17 mouse cellular contexts compared by ENCODE assay signal in genomic region chr2:132279336-132279882, GRCm38 (mm10). TPM values are rescaled to one million over a fixed set of nuclear protein-coding genes. Genes with fewer than 3 reads are reported as not detected.
A peak's percentile ranks its signal among the peaks of the same experiment; 100 is the strongest.
DNase-seq lines count a peak whose midpoint lies in the region; ATAC-seq and TF ChIP-seq lines count a peak whose summit lies in the region.
"Had no signal": no experiment of that assay in that cellular context is flagged by ENCODE, and none has a peak within 500 bp of the region (broad histone marks: within the 10 kb centered on the region; RNA-seq: fewer than 3 reads in every experiment).

No protein-coding gene starts in this region.

- H3K27ac ChIP-seq in gastrocnemius, adult 2 months: peak overlapping the region; percentile 87
- H3K27ac ChIP-seq in liver, embryonic 16.5 days (ENCODE audit: low read length): peak overlapping the region; percentile 37
- no peak overlapping the region for H3K27ac ChIP-seq in liver, embryonic 12.5 days
- no peak overlapping the region for H3K27ac ChIP-seq in kidney, adult 2 months (ENCODE audit: insufficient read depth, low read depth, low read length)
- H3K27ac ChIP-seq: embryonic facial prominence, embryonic 12.5 days; forebrain, embryonic 15.5 days; hindbrain, embryonic 13.5 days; limb, embryonic 15.5 days; neural tube, embryonic 13.5 days had no signal

- H3K36me3 ChIP-seq in liver, embryonic 16.5 days (ENCODE audit: control insufficient read depth, insufficient read depth): no peaks in the 10 kb centered on the region
- H3K36me3 ChIP-seq in liver, embryonic 12.5 days: peaks cover 9% of the 10 kb centered on the region; the same call in 1 of the 2 replicates
- H3K36me3 ChIP-seq in kidney, adult 2 months (ENCODE audit: control insufficient read depth, insufficient read depth, low read length): no peaks in the 10 kb centered on the region
- H3K36me3 ChIP-seq: forebrain, embryonic 15.5 days had no signal

- no peak overlapping the region for H3K9ac ChIP-seq in liver, embryonic 16.5 days (ENCODE audit: low read depth, low read length)
- H3K9ac ChIP-seq in liver, embryonic 12.5 days: no peak overlapping the region
- H3K9ac ChIP-seq: embryonic facial prominence, embryonic 12.5 days; forebrain, embryonic 15.5 days; hindbrain, embryonic 13.5 days; limb, embryonic 15.5 days; neural tube, embryonic 13.5 days had no signal

- peak overlapping the region; percentile 1; the same call in 1 of the 2 replicates for H3K4me3 ChIP-seq in gastrocnemius, adult 2 months
- no peak overlapping the region for H3K4me3 ChIP-seq in liver, embryonic 16.5 days (ENCODE audit: low read depth, low read length)
- no peak overlapping the region for H3K4me3 ChIP-seq in liver, embryonic 12.5 days
- H3K4me3 ChIP-seq in kidney, adult 2 months (ENCODE audit: insufficient read depth, low read depth, low read length): no peak overlapping the region
- H3K4me3 ChIP-seq: embryonic facial prominence, embryonic 12.5 days; forebrain, embryonic 15.5 days; hindbrain, embryonic 13.5 days; limb, embryonic 15.5 days; neural tube, embryonic 13.5 days had no signal

- DNase-seq in gastrocnemius, adult 2 months: no peak
- DNase-seq in gastrocnemius, adult 18-20 months (ENCODE audit: low spot score): no peak
- DNase-seq in 416B (ENCODE audit: low read depth): peak; percentile 28
- DNase-seq in induced T-regulatory cell, adult 2 months (ENCODE audit: low read depth): peak; percentile 62
- no peak for DNase-seq in frontal cortex, postnatal 10 days (ENCODE audit: low spot score in 2 of 2)
- DNase-seq in kidney, adult 2 months: no peak
- DNase-seq: adrenal gland, postnatal 14 days; cerebellum, adult 2 months; lung, postnatal 10 days had no signal

- TF ChIP-seq CTCF in gastrocnemius, adult 2 months (IDR thresholded peaks at IDR 0.05): no peak
- no peak for TF ChIP-seq CTCF in kidney, adult 2 months (conservative IDR thresholded peaks at IDR 0.05; ENCODE audit: insufficient read depth, insufficient read length, low read depth, low read length)

- H3K9me3 ChIP-seq in liver, embryonic 16.5 days (replicated peaks; ENCODE audit: control insufficient read depth, low read length): no peaks in the 10 kb centered on the region
- H3K9me3 ChIP-seq in liver, embryonic 12.5 days (replicated peaks): no peaks in the 10 kb centered on the region
- H3K9me3 ChIP-seq: embryonic facial prominence, embryonic 12.5 days; forebrain, embryonic 15.5 days; hindbrain, embryonic 13.5 days; limb, embryonic 15.5 days; neural tube, embryonic 13.5 days had no signal

- H3K4me2 ChIP-seq in liver, embryonic 16.5 days (ENCODE audit: low read depth, low read length): no peak overlapping the region
- no peak overlapping the region for H3K4me2 ChIP-seq in liver, embryonic 12.5 days
- H3K4me2 ChIP-seq: embryonic facial prominence, embryonic 12.5 days; forebrain, embryonic 15.5 days; hindbrain, embryonic 13.5 days; limb, embryonic 15.5 days; neural tube, embryonic 13.5 days had no signal

- H3K4me1 ChIP-seq in liver, embryonic 16.5 days (ENCODE audit: control insufficient read depth, low read depth, low read length): peaks cover 24% of the 10 kb centered on the region
- peaks cover 44% of the 10 kb centered on the region for H3K4me1 ChIP-seq in liver, embryonic 12.5 days
- H3K4me1 ChIP-seq in kidney, adult 2 months (ENCODE audit: control insufficient read depth, insufficient read depth, low read length): peaks cover 32% of the 10 kb centered on the region

- no peak for TF ChIP-seq POLR2A in kidney, adult 2 months (IDR thresholded peaks at IDR 0.05; ENCODE audit: low read depth, low read length)

- intact Hi-C loops in gastrocnemius, adult 2 months (cut with DNase I): no loop called here

- ATAC-seq in liver, embryonic 16.5 days (ENCODE audit: low read depth): no peak
- ATAC-seq in liver, embryonic 12.5 days: no peak
- ATAC-seq: forebrain, embryonic 15.5 days; intestine, embryonic 16.5 days had no signal

- H3K27me3 ChIP-seq in liver, embryonic 16.5 days (ENCODE audit: control insufficient read depth, insufficient read depth, low read depth, low read length): no peaks in the 10 kb centered on the region
- no peaks in the 10 kb centered on the region for H3K27me3 ChIP-seq in liver, embryonic 12.5 days (replicated peaks)
- H3K27me3 ChIP-seq in kidney, adult 2 months (replicated peaks; ENCODE audit: control insufficient read depth, insufficient read depth, low read length): no peaks in the 10 kb centered on the region
- H3K27me3 ChIP-seq: embryonic facial prominence, embryonic 12.5 days; forebrain, embryonic 15.5 days; hindbrain, embryonic 13.5 days; limb, embryonic 15.5 days; neural tube, embryonic 13.5 days had no signal

- WGBS in liver, embryonic 16.5 days (ENCODE audit: insufficient replicate concordance): 49% methylated on average over 3 of the region's 3 CpGs
- WGBS in liver, embryonic 12.5 days (ENCODE audit: insufficient replicate concordance): 51% methylated on average over 3 of the region's 3 CpGs
- WGBS in kidney, adult 2 months: 54% methylated on average over 3 of the region's 3 CpGs

RNA-seq across cellular contexts. Expression of gene Cds2, which starts 16.5 kb away (rescaled TPM):
- total RNA-seq in gastrocnemius, adult 2 months (2021): 10 to 100 TPM; 13.0 to 17.7 TPM
- total RNA-seq in gastrocnemius, adult 18-20 months (2021): 10 to 100 TPM; 14.6 to 20.6 TPM
- polyA plus RNA-seq in liver, embryonic 16.5 days (2015; fragmentation: Nextera tagmentation; extraction: Ambion mirVana): 8.2 and 9.0 TPM in 2 replicates
- 13.7 and 15.4 TPM in 2 replicates for polyA plus RNA-seq in liver, embryonic 12.5 days (2016; fragmentation: Nextera tagmentation; extraction: Ambion mirVana)
- polyA plus RNA-seq in kidney, adult 2 months (2012; rRNA removed): 47.3 and 48.1 TPM in 2 replicates

RNA-seq across cellular contexts. Expression of gene Pcna, which starts 26.3 kb away (rescaled TPM):
- total RNA-seq in gastrocnemius, adult 2 months (2021): 10 to 100 TPM; 19.0 to 22.9 TPM
- 10 to 100 TPM; 18.1 to 19.8 TPM for total RNA-seq in gastrocnemius, adult 18-20 months (2021)
- polyA plus RNA-seq in liver, embryonic 16.5 days (2015; fragmentation: Nextera tagmentation; extraction: Ambion mirVana): 202 and 255 TPM in 2 replicates
- 353 and 360 TPM in 2 replicates for polyA plus RNA-seq in liver, embryonic 12.5 days (2016; fragmentation: Nextera tagmentation; extraction: Ambion mirVana)
- polyA plus RNA-seq in kidney, adult 2 months (2012; rRNA removed): 35.9 and 38.2 TPM in 2 replicates

RNA-seq across cellular contexts. Expression of gene Tmem230, which starts 31.8 kb away (rescaled TPM):
- 10 to 100 TPM; 23.2 to 28.1 TPM for total RNA-seq in gastrocnemius, adult 2 months (2021)
- total RNA-seq in gastrocnemius, adult 18-20 months (2021): 10 to 100 TPM; 27.2 to 28.8 TPM
- 14.8 and 15.0 TPM in 2 replicates for polyA plus RNA-seq in liver, embryonic 16.5 days (2015; fragmentation: Nextera tagmentation; extraction: Ambion mirVana)
- polyA plus RNA-seq in liver, embryonic 12.5 days (2016; fragmentation: Nextera tagmentation; extraction: Ambion mirVana): 24.4 and 25.7 TPM in 2 replicates
- polyA plus RNA-seq in kidney, adult 2 months (2012; rRNA removed): 42.7 and 57.5 TPM in 2 replicates

Comparison
In these comparisons a context has a peak if more than half of its experiments do, and no peak if none do; other contexts are left out.
1. H3K27ac ChIP-seq: peak in gastrocnemius, adult 2 months (single experiment) and liver, embryonic 16.5 days (single experiment); none in liver, embryonic 12.5 days (single experiment) and kidney, adult 2 months (single experiment).
2. DNase-seq: peak in 416B (single experiment) and induced T-regulatory cell, adult 2 months (single experiment); none in gastrocnemius, adult 2 months (single experiment), gastrocnemius, adult 18-20 months (single experiment), frontal cortex, postnatal 10 days (0 of 2) and kidney, adult 2 months (single experiment).